Mouse (Mus musculus) granulocyte monocyte progenitor cell, adult 5-6 weeks (primary cell): ENCODE measurements at regions not wholly inside any gene's neighbourhood (a gene's known extent, or its start where the extent isn't known, plus 50 kb on each side); places are given as distances from the start of the nearest gene placed in this dataset.
"Not testable (repeated sequence)": the region's sequence is repeated elsewhere in the genome, so short reads cannot be mapped to it uniquely, and the experiment has no call there.

Experiments
- ATAC-seq: replicated peaks from 2 replicates; pipeline ENCODE4 v1.8.0; 2016; ENCODE audit warnings: mild to moderate bottlenecking, moderate TSS enrichment, inconsistent platforms; ENCODE audit not compliant: poor library complexity, severe bottlenecking

DNA sequence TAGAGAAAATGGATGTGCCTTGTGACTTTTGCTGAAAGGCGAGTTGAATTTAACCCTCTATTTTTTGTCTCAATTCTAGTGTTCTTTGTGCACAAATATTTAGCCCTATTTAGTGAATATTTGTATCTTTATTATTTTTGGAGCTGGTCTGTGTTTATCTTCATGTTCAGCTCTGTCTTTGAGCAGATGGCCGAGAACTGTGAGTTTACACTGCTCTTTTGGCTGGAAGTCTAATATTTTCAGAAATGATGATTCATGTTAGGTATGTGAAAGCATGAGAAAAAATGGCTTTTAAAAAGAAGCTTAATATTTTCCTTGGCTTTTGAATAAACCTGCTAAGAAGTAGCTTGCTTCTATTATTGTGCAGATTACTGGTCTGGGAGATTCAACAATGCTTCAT lies 505.4 kb downstream of the Sema5a start:
- no peak for ATAC-seq

GRCm38 (mm10) chr15:32751991-32752390 lies 507.4 kb downstream of the Sema5a start:
- ATAC-seq: no peak

- no peak for ATAC-seq
Measured at GRCm38 (mm10) chr15:32760141-32760540, 515.5 kb downstream of the Sema5a start.

GRCm38 (mm10) chr15:32766011-32766701 lies 521.5 kb downstream of the Sema5a start:
- ATAC-seq: peak; percentile 75

DNA sequence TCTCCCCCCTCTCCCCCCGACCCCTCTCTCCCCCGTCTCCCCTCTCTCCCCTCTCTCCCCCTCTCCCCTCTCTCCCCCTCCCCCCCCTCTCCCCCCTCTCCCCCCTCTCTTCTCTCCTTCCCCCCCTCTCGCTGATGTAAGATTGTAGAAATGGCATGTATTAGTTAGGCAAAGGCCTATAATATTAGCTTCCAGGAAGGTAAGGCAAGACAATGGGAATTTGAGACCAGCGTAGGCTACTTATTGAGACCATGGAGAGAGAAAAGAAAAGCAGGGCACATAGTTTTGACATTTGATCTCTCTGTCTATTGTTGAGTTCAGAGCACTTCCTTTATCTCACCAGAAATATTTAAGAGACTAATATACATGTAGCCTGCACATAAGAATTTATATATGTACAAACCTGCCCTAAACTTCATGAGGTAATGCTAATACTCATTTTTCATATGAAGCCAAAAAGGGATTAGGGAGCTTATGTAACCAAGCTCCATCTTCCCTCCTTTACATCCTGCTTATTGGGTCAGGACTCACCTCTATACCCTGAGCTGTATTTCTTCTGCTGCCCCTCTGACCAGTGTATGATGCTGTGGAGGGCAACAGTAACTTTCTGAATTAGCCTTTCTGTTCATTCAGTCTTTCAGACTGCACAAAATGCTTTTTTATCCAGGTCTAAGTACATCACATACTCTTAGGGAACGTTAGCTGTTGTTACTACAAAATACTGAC lies 522.3 kb downstream of the Sema5a start:
- ATAC-seq: no peak

DNA sequence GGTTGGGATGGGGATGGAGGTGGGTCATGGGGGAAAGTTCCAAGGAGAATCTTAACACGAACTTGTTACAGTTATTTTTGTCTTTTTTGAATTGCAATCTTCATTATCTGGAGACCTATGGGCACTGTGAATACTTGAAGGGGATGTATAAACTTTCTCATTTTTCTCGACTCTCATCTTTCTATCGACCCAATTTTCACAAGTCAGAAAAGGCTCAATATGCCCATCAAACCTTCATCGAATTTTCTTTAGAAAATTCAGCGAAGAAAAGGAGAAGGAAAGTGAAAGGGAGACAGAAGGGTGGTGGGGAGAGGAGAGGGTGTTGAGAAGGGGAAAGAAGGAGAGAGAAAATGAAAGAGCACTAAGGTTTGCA lies 533.6 kb downstream of the Sema5a start:
- ATAC-seq: not testable (repeated sequence)

DNA sequence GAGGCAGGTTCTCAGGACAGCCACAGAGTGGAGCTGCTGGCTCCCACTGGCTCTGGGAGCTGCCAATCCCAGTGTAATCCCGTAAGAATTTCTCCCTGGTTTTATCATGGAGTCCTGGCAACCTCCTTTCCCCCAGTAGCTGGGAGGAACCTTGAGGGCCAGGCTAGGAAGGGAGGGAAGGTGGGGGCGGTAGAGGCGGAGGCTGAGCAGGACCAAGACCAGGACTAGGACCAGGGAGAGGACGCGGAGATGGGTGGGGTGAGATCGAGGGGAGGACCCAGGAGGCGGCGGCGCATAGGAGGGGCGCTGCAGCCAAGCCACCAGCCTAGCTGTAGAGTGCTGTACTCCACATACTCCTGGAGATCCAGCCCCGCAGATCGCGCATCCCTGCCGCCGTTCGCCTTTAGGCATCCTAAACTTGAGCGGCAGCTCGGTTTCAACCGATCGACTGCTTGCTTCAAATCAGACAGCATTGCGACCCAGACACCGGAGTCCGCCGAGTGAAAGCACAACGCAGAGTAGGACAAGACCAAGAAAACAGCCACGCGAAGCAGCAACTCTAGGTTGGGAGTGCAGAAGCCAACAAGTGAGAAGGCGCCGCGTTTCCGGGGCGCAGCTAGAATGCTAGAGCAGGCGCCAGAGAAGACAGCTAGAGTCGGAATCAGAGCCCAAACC lies 534.1 kb downstream of the Sema5a start:
- peak; percentile 68 for ATAC-seq

DNA sequence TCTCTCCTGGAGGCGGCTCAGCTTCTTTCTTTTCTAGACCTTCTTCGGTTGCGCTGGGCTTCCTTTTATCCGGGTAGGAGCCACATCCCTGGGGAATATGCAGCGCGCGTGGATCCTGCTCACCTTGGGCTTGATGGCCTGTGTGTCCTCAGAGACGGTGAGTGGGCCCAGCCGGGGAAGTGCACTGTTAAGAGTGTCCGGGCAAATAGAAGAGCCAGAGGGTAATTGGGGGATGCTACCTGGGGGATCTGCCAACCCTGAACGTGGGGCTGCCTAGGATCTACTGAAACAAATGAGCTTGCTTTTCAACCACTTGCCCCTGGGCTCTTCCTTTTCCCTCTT lies 534.6 kb downstream of the Sema5a start:
- ATAC-seq: 0 out of 2 replicates have a peak, but pooled peaks have one; percentile 12

DNA sequence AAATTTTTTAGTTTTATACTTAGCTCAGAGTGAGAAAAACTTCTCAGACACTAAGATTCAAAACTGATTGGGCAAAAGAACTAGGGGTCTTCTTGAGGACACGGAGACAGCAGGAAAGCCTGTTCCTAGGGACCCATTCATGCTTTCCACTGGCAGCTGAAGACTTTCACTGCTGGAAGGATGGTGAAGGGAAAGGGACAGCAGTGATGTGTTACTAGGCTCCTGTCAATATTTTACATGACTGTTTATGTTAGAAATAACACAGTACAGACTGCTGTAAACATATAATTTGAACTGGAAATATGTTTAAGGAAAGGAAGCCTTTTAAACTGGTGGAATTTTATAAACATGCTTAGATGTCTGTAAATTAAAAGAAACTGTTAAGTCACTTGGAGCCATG lies 537.0 kb downstream of the Sema5a start:
- ATAC-seq: not testable (repeated sequence)

GRCm38 (mm10) chr15:32799222-32799621 lies 554.6 kb downstream of the Sema5a start:
- ATAC-seq: no peak

DNA sequence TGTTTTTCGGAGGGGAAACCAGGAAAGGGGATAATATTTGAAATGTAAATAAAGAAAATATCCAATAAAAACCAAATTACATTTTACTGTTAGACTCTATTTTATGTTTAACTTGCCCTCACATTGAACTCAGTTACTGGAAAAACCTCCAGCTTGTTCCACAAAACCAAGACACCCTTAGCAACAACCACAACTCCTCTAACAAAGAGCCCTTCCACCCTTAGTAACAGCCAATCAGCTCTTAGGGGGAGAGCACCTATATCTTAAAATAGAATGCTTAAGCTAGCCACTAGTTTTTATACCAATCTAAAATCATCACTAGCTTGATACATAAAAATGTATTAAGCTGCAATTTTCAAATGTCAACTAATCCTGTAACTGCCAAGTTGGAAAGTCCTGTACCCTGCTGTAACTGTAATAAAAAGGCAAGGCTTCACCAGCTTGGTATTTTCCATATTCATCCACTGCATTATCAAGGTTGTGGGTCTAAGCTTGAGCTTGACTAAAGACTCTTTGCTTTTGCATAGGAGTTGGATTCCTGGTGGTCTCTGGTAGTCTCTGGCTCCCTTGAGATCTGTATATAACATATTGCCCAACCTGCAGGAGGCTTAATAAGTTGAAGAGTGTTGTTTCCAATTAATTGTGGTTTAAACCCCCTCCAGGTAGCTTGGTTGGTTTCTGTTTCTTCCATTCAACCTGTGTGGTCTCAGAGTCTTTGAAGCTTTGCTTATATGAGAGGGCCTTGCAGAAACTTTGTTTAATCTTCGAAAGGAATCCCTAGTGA lies 566.4 kb downstream of the Sema5a start:
- ATAC-seq: no peak

- no peak for ATAC-seq
Measured at GRCm38 (mm10) chr15:32839966-32840365, 595.4 kb downstream of the Sema5a start.
